Mouse (Mus musculus) liver, embryonic 11.5 days (tissue): ENCODE data around the gene Gm6793. TPM values are rescaled to one million over a fixed set of nuclear protein-coding genes. Genes with fewer than 3 reads are reported as not detected.

Experiments
- ATAC-seq: fragments of 200-750 bp; cut with Nextera tagmentation; replicated peaks from 2 replicates; pipeline ENCODE4 v1.8.0; 2017; ENCODE audit warnings: moderate number of reproducible peaks, mild to moderate bottlenecking, moderate TSS enrichment, moderate library complexity; ENCODE audit not compliant: low FRiP score
- DNase-seq: peaks from one replicate; pipeline ENCODE4 v3.0.0-alpha.2; 2017; ENCODE audit warnings: low spot score
- H3K27ac ChIP-seq: fragments of 300-500 bp; sonication (generic); 2 replicates; pipeline ENCODE4 v1.5.1; 2014; ENCODE audit warnings: mild to moderate bottlenecking, low read depth, low read length, control low read depth
- H3K27me3 ChIP-seq: fragments of 300-500 bp; sonication (generic); replicated peaks from 2 replicates; pipeline ENCODE4 v1.6.1; 2014; ENCODE audit warnings: low read length, mixed read lengths; ENCODE audit not compliant: control insufficient read depth, insufficient read depth
- H3K36me3 ChIP-seq: fragments of 300-500 bp; sonication (generic); 2 replicates; pipeline ENCODE4 v1.6.1; 2014; ENCODE audit warnings: mild to moderate bottlenecking, low read length, moderate library complexity, mixed read lengths; ENCODE audit not compliant: control insufficient read depth, insufficient read depth
- H3K4me1 ChIP-seq: fragments of 300-500 bp; sonication (generic); replicated peaks from 2 replicates; pipeline ENCODE4 v1.6.1; 2014; ENCODE audit warnings: low read length, mixed read lengths; ENCODE audit not compliant: control insufficient read depth, insufficient read depth
- H3K4me2 ChIP-seq: fragments of 300-500 bp; sonication (generic); 2 replicates; pipeline ENCODE4 v1.6.1; 2014; ENCODE audit warnings: mild to moderate bottlenecking, control low read depth, moderate library complexity
- H3K4me3 ChIP-seq: fragments of 300-500 bp; sonication (generic); 2 replicates; pipeline ENCODE4 v1.5.1; 2014; ENCODE audit warnings: low read depth, low read length, control low read depth
- H3K9ac ChIP-seq: fragments of 300-500 bp; sonication (generic); 2 replicates; pipeline ENCODE4 v1.6.1; 2014; ENCODE audit warnings: low read depth, low read length, control low read depth
- H3K9me3 ChIP-seq: fragments of 300-500 bp; sonication (generic); 2 replicates; pipeline ENCODE4 v1.6.1; 2016; ENCODE audit warnings: low read length, inconsistent platforms, mixed read lengths; ENCODE audit not compliant: control insufficient read depth
- WGBS: fragments of 180-500 bp; shearing (Covaris S2); extraction: QIAGEN DNeasy Blood & Tissue Kit; methylation state at CpG from one replicate; pipeline ENCODE4 v1.1.7; 2014; 5-methylcytosine and 5-hydroxymethylcytosine counted together
- polyA plus RNA-seq: library from polyadenylated mRNA; unstranded; fragments of >200 nt; fragmentation: Nextera tagmentation; extraction: Ambion mirVana; gene quantifications from 2 replicates; pipeline ENCODE4 v1.2.1, GENCODE M21; 2014

Gene Gm6793
- polyA plus RNA-seq, 1 experiment from 2014 or later, result 1.0 TPM

DNA sequence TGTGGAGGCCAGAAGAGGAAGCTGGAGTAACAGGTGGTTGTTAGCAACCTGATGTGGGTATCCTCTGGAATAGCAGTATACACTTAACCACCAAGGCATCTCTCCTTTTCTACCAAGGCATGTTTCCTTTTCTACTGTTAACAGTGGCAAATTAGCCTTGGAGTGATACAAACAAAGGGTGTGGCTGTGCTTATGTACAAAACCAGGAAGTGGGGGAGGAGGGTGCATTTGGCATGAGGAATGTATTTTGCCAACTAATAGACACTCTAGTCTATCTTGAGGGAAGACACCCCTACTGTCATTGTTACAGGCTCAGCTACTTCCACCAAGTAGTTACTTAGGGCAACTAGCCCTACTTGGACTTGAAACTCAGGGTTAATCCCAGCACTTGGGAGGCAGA is 10.1 kb downstream of the Gm6793 start:
- DNase-seq, result no peak
- H3K4me1 ChIP-seq, result peaks cover 4% of the 10 kb centered on the region
- ATAC-seq, result no peak

DNA sequence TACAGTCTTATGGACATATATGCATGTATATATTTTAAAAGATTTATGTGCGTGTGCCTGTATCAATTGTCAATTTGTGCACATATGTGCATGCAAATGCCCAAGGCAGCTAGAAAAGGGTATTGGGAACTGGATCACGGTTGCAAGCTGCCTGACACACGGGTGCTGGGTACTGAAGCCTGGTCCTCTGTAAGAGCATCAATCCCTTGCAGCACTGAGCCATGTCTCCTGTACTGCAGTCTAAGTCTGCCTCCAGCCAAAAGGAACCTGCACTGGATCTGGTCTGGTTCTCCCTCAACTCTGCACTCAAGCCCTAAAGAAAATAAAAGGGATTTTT is 22.2 kb downstream of the Gm6793 start:
- 66% methylated on average over 3 of the region's 3 CpGs for WGBS
- DNase-seq (no peak), ATAC-seq (no peak)
- no peak overlapping the region for H3K27ac ChIP-seq
- H3K9me3 ChIP-seq, result no peaks in the 10 kb centered on the region
- peak overlapping the region; percentile 74 for H3K4me2 ChIP-seq
- H3K36me3 ChIP-seq, result peaks cover 39% of the 10 kb centered on the region
- peak overlapping the region; percentile 83 for H3K4me3 ChIP-seq
- no peak overlapping the region for H3K9ac ChIP-seq
- H3K4me1 ChIP-seq, result no peaks in the 10 kb centered on the region; the same call in 1 of the 2 replicates
- no peaks in the 10 kb centered on the region for H3K27me3 ChIP-seq

More for the DNA sequence above, 10.1 kb downstream of the Gm6793 start:
- no peak overlapping the region for H3K4me3 ChIP-seq
- peaks cover 47% of the 10 kb centered on the region for H3K36me3 ChIP-seq
- H3K9ac ChIP-seq, result no peak overlapping the region
- no peaks in the 10 kb centered on the region for H3K9me3 ChIP-seq
- no peaks in the 10 kb centered on the region for H3K27me3 ChIP-seq
- H3K27ac ChIP-seq, result no peak overlapping the region
- H3K4me2 ChIP-seq, result no peak overlapping the region

DNA sequence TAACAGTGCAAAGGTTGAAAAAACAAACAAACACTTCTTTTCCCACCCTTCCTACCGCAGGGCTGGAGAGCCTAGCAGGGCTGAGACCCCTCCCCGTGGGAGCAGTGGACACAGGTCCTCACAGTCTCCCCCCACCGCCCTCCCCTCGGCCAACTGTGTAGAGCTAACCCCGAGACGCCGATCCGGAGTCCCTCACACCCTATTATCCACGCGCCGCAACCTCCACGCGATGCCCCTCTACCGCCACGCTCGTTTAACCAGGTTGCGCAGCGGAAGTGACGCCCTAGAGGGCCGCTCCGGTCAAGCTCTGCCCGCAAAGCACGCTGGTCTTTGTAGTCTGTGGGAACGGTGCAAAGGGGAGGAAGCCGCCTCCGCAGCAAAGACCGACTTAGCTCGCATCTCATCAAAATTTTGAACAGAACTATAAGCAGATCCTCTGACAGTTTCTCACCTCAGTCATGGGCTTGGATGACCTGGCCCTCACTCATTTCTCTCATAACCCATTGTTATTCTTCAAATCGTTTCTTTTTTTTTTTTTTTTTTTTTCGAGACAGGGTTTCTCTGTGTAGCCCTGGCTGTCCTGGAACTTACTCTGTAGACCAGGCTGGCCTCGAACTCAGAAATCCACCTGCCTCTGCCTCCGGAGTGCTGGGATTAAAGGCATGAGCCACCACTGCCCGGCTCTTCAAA is 22.7 kb downstream of the Gm6793 start, which contains the start of gene Adat1:
Gene Adat1, minus strand, starts transcription at position 290 of the 690 bp plus-strand sequence.
- H3K9me3 ChIP-seq, result no peaks in the 10 kb centered on the region
- no peaks in the 10 kb centered on the region; the same call in 1 of the 2 replicates for H3K4me1 ChIP-seq
- H3K9ac ChIP-seq, result peak within 1 kb of the TSS; percentile 85
- peak within 1 kb of the TSS; percentile 10; the same call in 1 of the 2 replicates for H3K27ac ChIP-seq
- H3K27me3 ChIP-seq, result no peaks in the 10 kb centered on the region
- H3K4me3 ChIP-seq, result peak within 1 kb of the TSS; percentile 83
- WGBS, result 4% methylated on average over 32 of the region's 33 CpGs
- DNase-seq (peak; percentile 90), ATAC-seq (peak; percentile 95)
- H3K36me3 ChIP-seq, result peaks cover 35% of the 10 kb centered on the region
- peak within 1 kb of the TSS; percentile 74 for H3K4me2 ChIP-seq

DNA sequence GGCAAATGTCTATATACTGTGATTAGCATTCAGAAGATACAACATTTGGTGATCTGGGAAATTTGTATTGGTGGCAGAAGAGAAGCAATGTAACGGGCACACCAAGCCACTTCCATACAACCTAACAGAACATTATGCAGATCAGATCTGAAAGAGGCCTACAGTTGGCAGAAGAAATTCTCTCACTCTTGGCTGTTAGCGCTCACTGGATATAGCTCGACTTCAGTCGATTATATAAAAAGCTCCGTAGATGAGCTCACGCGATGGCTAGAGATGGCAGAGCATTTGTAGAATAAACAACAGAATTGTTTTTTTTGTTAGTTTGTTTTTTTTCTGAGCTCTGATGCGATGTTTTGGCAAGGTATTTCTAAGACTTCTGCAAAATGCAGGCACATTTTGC is 23.6 kb downstream of the Gm6793 start:
- Histone ChIP-seq H3K9ac (peak overlapping the region; percentile 85), H3K27me3 (no peaks in the 10 kb centered on the region), H3K9me3 (no peaks in the 10 kb centered on the region), H3K4me2 (peak overlapping the region; percentile 74), H3K4me1 (no peaks in the 10 kb centered on the region; the same call in 1 of the 2 replicates), H3K36me3 (peaks cover 30% of the 10 kb centered on the region), H3K4me3 (peak overlapping the region; percentile 83), H3K27ac (no peak overlapping the region)
- DNase-seq (no peak), ATAC-seq (no peak)
- WGBS, result 58% methylated on average over 8 of the region's 8 CpGs

DNA sequence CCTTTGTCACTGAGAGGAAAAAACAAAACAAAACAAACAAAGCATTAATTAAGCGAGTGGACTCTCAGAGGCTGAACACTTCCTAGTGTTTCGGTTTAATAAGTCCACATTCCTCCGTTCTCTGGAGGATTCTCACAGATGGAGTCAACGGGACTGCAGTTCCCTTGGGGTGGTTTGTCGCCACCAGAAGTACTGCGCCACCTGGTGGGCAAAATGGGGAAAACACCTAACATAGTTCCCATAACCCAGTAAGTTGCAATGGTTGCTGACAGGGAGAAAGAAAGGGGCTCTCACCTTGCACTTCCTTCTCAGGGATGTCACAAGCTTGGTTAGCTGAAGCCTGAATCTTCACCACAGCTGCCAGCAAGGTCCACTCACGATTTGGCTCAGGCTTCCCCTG is 24.9 kb downstream of the Gm6793 start:
- peaks cover 25% of the 10 kb centered on the region for H3K36me3 ChIP-seq
- WGBS, result 21% methylated on average over 7 of the region's 7 CpGs

DNA sequence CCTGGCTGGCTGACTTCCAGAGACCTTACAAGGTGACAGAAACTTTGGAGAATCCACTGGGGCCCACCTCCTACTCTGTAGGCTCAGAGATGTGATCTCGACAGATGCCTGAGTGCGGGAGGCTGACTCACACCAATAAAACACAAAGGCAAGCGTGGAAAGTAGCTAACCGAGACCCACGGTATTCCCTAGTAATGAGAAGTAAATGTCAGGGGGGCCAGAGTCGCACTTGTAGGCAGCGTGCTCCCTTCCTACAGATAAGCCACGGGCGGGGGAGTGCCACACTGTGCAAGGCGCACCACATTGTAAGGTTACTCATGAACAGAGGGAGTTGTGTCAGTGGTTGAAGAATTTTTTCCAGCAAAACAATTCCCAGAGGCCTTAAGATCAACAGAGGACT is 30.3 kb downstream of the Gm6793 start:
- no peak for DNase-seq
- ATAC-seq, result 0 out of 2 replicates have a peak, but pooled peaks have one; percentile 32
- H3K36me3 ChIP-seq, result peaks cover 17% of the 10 kb centered on the region; the same call in 1 of the 2 replicates

More for the DNA sequence above, 24.9 kb downstream of the Gm6793 start:
- Histone ChIP-seq H3K4me2 (no peak overlapping the region), H3K27ac (no peak overlapping the region), H3K9me3 (no peaks in the 10 kb centered on the region), H3K4me3 (no peak overlapping the region), H3K27me3 (no peaks in the 10 kb centered on the region), H3K9ac (no peak overlapping the region), H3K4me1 (no peaks in the 10 kb centered on the region; the same call in 1 of the 2 replicates)
- peak; percentile 48; the same call in 1 of the 2 replicates for ATAC-seq
- peak; percentile 76 for DNase-seq

DNA sequence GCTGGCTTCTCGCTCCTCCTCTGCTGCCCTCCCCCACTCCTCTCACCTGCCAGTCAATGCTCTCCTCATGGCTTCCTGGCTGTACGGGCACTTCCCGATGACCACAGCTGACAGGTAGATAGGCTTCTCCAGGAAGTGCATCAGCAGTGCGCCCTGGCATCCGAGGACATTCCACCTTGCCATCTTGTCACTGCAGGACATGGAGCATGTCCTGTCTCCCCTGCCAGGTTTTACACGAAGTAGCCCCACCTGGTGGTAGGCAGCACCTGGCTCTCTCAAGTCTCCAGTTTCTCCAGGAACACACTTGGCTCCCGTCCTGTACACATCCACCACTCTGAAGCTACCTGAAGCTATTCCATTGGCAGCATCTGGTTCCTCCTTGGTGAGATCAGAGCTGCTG is 32.7 kb downstream of the Gm6793 start:
- peaks cover 18% of the 10 kb centered on the region; the same call in 1 of the 2 replicates for H3K36me3 ChIP-seq
- H3K27ac ChIP-seq, result no peak overlapping the region
- H3K27me3 ChIP-seq, result no peaks in the 10 kb centered on the region
- H3K4me3 ChIP-seq, result no peak overlapping the region
- no peaks in the 10 kb centered on the region; the same call in 1 of the 2 replicates for H3K4me1 ChIP-seq
- no peak overlapping the region for H3K9ac ChIP-seq
- H3K9me3 ChIP-seq, result no peaks in the 10 kb centered on the region
- WGBS, result 77% methylated on average over 7 of the region's 7 CpGs
- H3K4me2 ChIP-seq, result no peak overlapping the region
- ATAC-seq (no peak), DNase-seq (no peak)

More for the DNA sequence above, 30.3 kb downstream of the Gm6793 start:
- Histone ChIP-seq H3K4me3 (no peak overlapping the region), H3K9me3 (no peaks in the 10 kb centered on the region), H3K4me2 (no peak overlapping the region), H3K27ac (no peak overlapping the region), H3K9ac (no peak overlapping the region), H3K27me3 (no peaks in the 10 kb centered on the region), H3K4me1 (no peaks in the 10 kb centered on the region; the same call in 1 of the 2 replicates)
- WGBS, result 57% methylated on average over 10 of the region's 10 CpGs

DNA sequence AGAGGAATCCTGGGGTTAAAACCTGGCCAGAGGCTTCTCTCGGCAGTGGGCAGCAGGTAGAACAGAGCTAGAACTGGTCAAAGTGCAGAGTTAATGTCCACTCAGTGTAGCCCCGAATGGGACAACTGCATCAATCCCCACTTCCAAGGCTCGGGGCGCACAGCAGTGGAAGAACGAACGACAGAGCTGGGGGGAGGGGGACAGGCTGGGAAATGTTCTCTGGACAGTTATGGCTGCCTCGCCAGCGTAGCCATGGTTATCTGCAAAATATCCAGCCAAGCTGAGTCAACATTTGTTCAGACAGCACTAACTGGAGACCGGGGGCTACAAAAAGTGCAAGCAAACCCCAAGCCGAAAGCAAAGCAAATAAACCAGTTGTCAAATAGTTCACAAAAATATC is 36.7 kb downstream of the Gm6793 start:
- Histone ChIP-seq H3K27me3 (no peaks in the 10 kb centered on the region), H3K4me2 (peak overlapping the region; percentile 2; the same call in 1 of the 2 replicates), H3K9me3 (no peaks in the 10 kb centered on the region), H3K4me3 (no peak overlapping the region), H3K27ac (no peak overlapping the region), H3K9ac (no peak overlapping the region), H3K4me1 (no peaks in the 10 kb centered on the region; the same call in 1 of the 2 replicates), H3K36me3 (peaks cover 31% of the 10 kb centered on the region; the same call in 1 of the 2 replicates)
- DNase-seq (no peak), ATAC-seq (peak; percentile 37; the same call in 1 of the 2 replicates)
- 76% methylated on average over 10 of the region's 10 CpGs for WGBS
